Mouse (Mus musculus) CH12.LX (cell line): ENCODE results near the gene Arhgef17. TPM values are rescaled to one million over a fixed set of nuclear protein-coding genes. Genes with fewer than 3 reads are reported as not detected.

Experiments
- DNase-seq: peaks from one replicate; pipeline ENCODE4 v3.0.0-alpha.2; 2013; ENCODE audit errors: extremely low read depth
- H3K27ac ChIP-seq: 2 replicates; pipeline ENCODE4 v1.5.1; 2012; ENCODE audit warnings: low read depth, mild to moderate bottlenecking, control low read depth, moderate library complexity; ENCODE audit not compliant: insufficient read depth
- H3K27me3 ChIP-seq: replicated peaks from 2 replicates; pipeline ENCODE3; 2012; ENCODE audit warnings: inconsistent platforms
- H3K36me3 ChIP-seq, 2 experiments: replicated peaks in 1 of 2; 2 replicates each; pipeline versions ENCODE3 to v1.6.1; 2012; ENCODE audit warnings: inconsistent platforms in 1 of 2, low read length in 1 of 2, mild to moderate bottlenecking in 1 of 2, mixed read lengths in 1 of 2, moderate library complexity in 1 of 2; ENCODE audit not compliant: control insufficient read depth in 1 of 2, insufficient read depth in 1 of 2
- H3K4me1 ChIP-seq, 2 experiments: 2 replicates each; pipeline ENCODE4 v1.6.1; 2012; ENCODE audit warnings: inconsistent platforms in 1 of 2, moderate library complexity in 1 of 2; ENCODE audit not compliant: insufficient read depth in 2 of 2, control insufficient read depth in 1 of 2
- H3K4me2 ChIP-seq: 2 replicates; pipeline ENCODE4 v1.6.1; 2012; ENCODE audit warnings: low read depth, mild to moderate bottlenecking, control low read depth; ENCODE audit not compliant: poor library complexity, insufficient read depth, severe bottlenecking
- H3K4me3 ChIP-seq, 3 experiments: fragments of 150-350 bp in 1 of 3; sonication (generic) in 1 of 3; replicated peaks in 1 of 3; 2 replicates each; pipeline versions ENCODE3 to v1.5.1; 2011 to 2012; ENCODE audit warnings: low read depth in 2 of 3, low read length in 2 of 3, mild to moderate bottlenecking in 2 of 3, moderate library complexity in 2 of 3, control low read depth in 1 of 3, improper control_type of control experiment in 1 of 3, inconsistent platforms in 1 of 3, mixed read lengths in 1 of 3; ENCODE audit not compliant: poor library complexity in 1 of 3
- H3K79me2 ChIP-seq: replicated peaks from 2 replicates; pipeline ENCODE4 v1.6.1; 2012; ENCODE audit warnings: mild to moderate bottlenecking, moderate library complexity; ENCODE audit not compliant: control insufficient read depth, poor library complexity, insufficient read depth, severe bottlenecking; ENCODE audit errors: extremely low read depth
- H3K9ac ChIP-seq: 2 replicates; pipeline ENCODE4 v1.6.1; 2012; ENCODE audit warnings: low read depth, mild to moderate bottlenecking, control low read depth, moderate library complexity; ENCODE audit not compliant: insufficient read depth
- H3K9me3 ChIP-seq: replicated peaks from 2 replicates; pipeline ENCODE3; 2012; ENCODE audit warnings: low read length, inconsistent platforms, mixed read lengths
- BHLHE40 ChIP-seq: IDR thresholded peaks from 2 replicates; pipeline ENCODE4 v1.6.1; 2011; ENCODE audit warnings: mild to moderate bottlenecking, low read depth, low read length, improper control_type of control experiment
- CHD1 ChIP-seq: IDR thresholded peaks from 2 replicates; pipeline ENCODE4 v1.6.1; 2012; ENCODE audit warnings: low read depth, low read length, improper control_type of control experiment, inconsistent platforms
- CTCF ChIP-seq, 2 experiments: IDR thresholded peaks in 1 of 2; conservative IDR thresholded peaks in 1 of 2; 2 replicates each; pipeline ENCODE4 v1.5.1; 2011 to 2012; ENCODE audit warnings: low read depth in 2 of 2, low read length in 2 of 2, improper control_type of control experiment in 1 of 2, inconsistent platforms in 1 of 2, mild to moderate bottlenecking in 1 of 2, moderate library complexity in 1 of 2
- ETS1 ChIP-seq: conservative IDR thresholded peaks from 2 replicates; pipeline ENCODE4 v1.6.1; 2012; ENCODE audit warnings: low read depth, mild to moderate bottlenecking, inconsistent platforms, low read length, improper control_type of control experiment, moderate library complexity
- JUN ChIP-seq: IDR thresholded peaks from 2 replicates; pipeline ENCODE4 v1.6.1; 2011; ENCODE audit warnings: low read depth, mild to moderate bottlenecking, low read length, improper control_type of control experiment, moderate library complexity; ENCODE audit not compliant: insufficient read depth
- KAT2A ChIP-seq: IDR thresholded peaks from 2 replicates; pipeline ENCODE4 v1.6.1; 2012; ENCODE audit warnings: low read length, improper control_type of control experiment, inconsistent platforms; ENCODE audit not compliant: insufficient replicate concordance
- MAX ChIP-seq: IDR thresholded peaks from 2 replicates; pipeline ENCODE4 v1.6.1; 2011; ENCODE audit warnings: low read length, improper control_type of control experiment
- MEF2A ChIP-seq: IDR thresholded peaks from 2 replicates; pipeline ENCODE4 v1.6.1; 2014; ENCODE audit warnings: low read depth, mild to moderate bottlenecking, inconsistent platforms, low read length, improper control_type of control experiment, borderline replicate concordance
- MXI1 ChIP-seq: IDR thresholded peaks from 2 replicates; pipeline ENCODE4 v1.6.1; 2011; ENCODE audit warnings: mild to moderate bottlenecking, low read depth, low read length, improper control_type of control experiment
- NELFE ChIP-seq: IDR thresholded peaks from 2 replicates; pipeline ENCODE4 v1.6.1; 2011; ENCODE audit warnings: low read depth, low read length, improper control_type of control experiment
- RAD21 ChIP-seq: IDR thresholded peaks from 2 replicates; pipeline ENCODE4 v1.6.1; 2011; ENCODE audit warnings: low read depth, mild to moderate bottlenecking, low read length, improper control_type of control experiment, moderate library complexity
- SMC3 ChIP-seq: IDR thresholded peaks from 2 replicates; pipeline ENCODE4 v1.6.1; 2011; ENCODE audit warnings: low read depth, low read length, improper control_type of control experiment
- UBTF ChIP-seq: IDR thresholded peaks from 2 replicates; pipeline ENCODE4 v1.6.1; 2012; ENCODE audit warnings: low read depth, mild to moderate bottlenecking, inconsistent platforms, low read length, improper control_type of control experiment, moderate library complexity
- USF1 ChIP-seq: IDR thresholded peaks from 2 replicates; pipeline ENCODE4 v1.6.1; 2014; ENCODE audit warnings: low read depth, mild to moderate bottlenecking, inconsistent platforms, low read length, improper control_type of control experiment
- USF2 ChIP-seq: conservative IDR thresholded peaks from 2 replicates; pipeline ENCODE4 v1.6.1; 2011; ENCODE audit warnings: low read depth, low read length, improper control_type of control experiment
- ZMIZ1 ChIP-seq: IDR thresholded peaks from 2 replicates; pipeline ENCODE4 v1.6.1; 2012; ENCODE audit warnings: low read depth, mild to moderate bottlenecking, inconsistent platforms, low read length, improper control_type of control experiment
- ZNF384 ChIP-seq: IDR thresholded peaks from 2 replicates; pipeline ENCODE4 v1.6.1; 2012; ENCODE audit warnings: low read depth, low read length, improper control_type of control experiment, inconsistent platforms
- dilution Hi-C: fragments of 300-500 bp; cut with MboI; formaldehyde crosslinking; loops from 2 replicates; pipeline ENCODE4 v1.14.3; 2020; ENCODE audit warnings: low sequenced_read_pairs; ENCODE audit not compliant: extremely low pct_unique_long_range_greater_than_20kb, extremely low pct_ligation_motif_present
- in situ Hi-C: fragments of 300-500 bp; cut with MboI; formaldehyde crosslinking; loops from 3 replicates; pipeline ENCODE4 v1.14.3; 2019; ENCODE audit warnings: low sequenced_read_pairs, low pct_ligation_motif_present, low pct_unique_long_range_greater_than_20kb, mixed read lengths
- polyA plus RNA-seq: library from polyadenylated mRNA; unstranded; fragments of >175 nt; gene quantifications from 2 replicates; pipeline ENCODE4 v1.2.1, GENCODE M21; 2012; ENCODE audit warnings: low read depth; ENCODE audit not compliant: insufficient read length
- total RNA-seq, 2 experiments: library from RNA; depleted of rRNA; stranded (reverse); fragments of 300-350 nt in 1 of 2; fragments of >200 nt in 1 of 2; gene quantifications; 2 replicates each; pipeline ENCODE4 v1.2.3; 2012 to 2014

The Arhgef17 gene
- total and polyA plus RNA-seq, 3 experiments, result 2.3 to 6.7 (median 5.6) TPM

GRCm38 (mm10) chr7:100853396-100853795, 78.5 kb downstream of the Arhgef17 start:
- dilution Hi-C loops, result no loop called here
- H3K4me2 ChIP-seq, result peak overlapping the region; percentile 79
- in situ Hi-C loops, result no loop called here
- H3K36me3 ChIP-seq, result peaks cover 35 to 64% of the 10 kb centered on the region in 2 experiments
- H3K27ac ChIP-seq, result peak overlapping the region; percentile 97
- DNase-seq, result no peak
- H3K79me2 ChIP-seq, result peaks cover 32% of the 10 kb centered on the region
- H3K4me1 ChIP-seq, result peaks cover 34 to 98% of the 10 kb centered on the region in 2 experiments
- H3K9me3 ChIP-seq, result no peaks in the 10 kb centered on the region
- H3K4me3 ChIP-seq, result peak overlapping the region in 2 of 3 experiments; percentile 27 to 57
- peak overlapping the region; percentile 70 for H3K9ac ChIP-seq
- H3K27me3 ChIP-seq, result no peaks in the 10 kb centered on the region
- TF ChIP-seq CHD1, result no peak
- no peak for TF ChIP-seq KAT2A
- TF ChIP-seq CTCF (conservative IDR thresholded peaks at IDR 0.05 in 1 of 2, IDR thresholded peaks at IDR 0.05 in 1 of 2; ENCODE audit: low read depth in 2 of 2, low read length in 2 of 2), result no peak
- TF ChIP-seq SMC3, result no peak
- no peak for TF ChIP-seq UBTF
- TF ChIP-seq MAX, result 0 out of 2 replicates have a peak, but pooled peaks have one; percentile 27
- no peak for TF ChIP-seq NELFE
- TF ChIP-seq MXI1, result peak; percentile 68
- 0 out of 2 replicates have a peak, but pooled peaks have one; percentile 5 for TF ChIP-seq USF2

- Histone ChIP-seq H3K4me2 (no peak overlapping the region), H3K27ac (no peak overlapping the region), H3K27me3 (no peaks in the 10 kb centered on the region), H3K4me1 (peaks cover 27 to 98% of the 10 kb centered on the region in 2 experiments), H3K79me2 (peaks cover 19% of the 10 kb centered on the region), H3K36me3 (peaks cover 52 to 67% of the 10 kb centered on the region in 2 experiments)
- TF ChIP-seq ZMIZ1 (no peak), JUN (no peak), KAT2A (no peak), BHLHE40 (no peak), USF1 (no peak), SMC3 (no peak), ZNF384 (no peak), ETS1 (no peak), RAD21 (no peak), MEF2A (no peak)
- TF ChIP-seq, all 38 proteins: peak for 0
- H3K9me3 ChIP-seq, result no peaks in the 10 kb centered on the region
- DNase-seq, result no peak
- in situ Hi-C loops, result no loop called here
- no peak overlapping the region for H3K9ac ChIP-seq
- dilution Hi-C loops, result no loop called here
- H3K4me3 ChIP-seq, result no peak overlapping the region
Measured at GRCm38 (mm10) chr7:100851481-100852356, 80.2 kb downstream of the Arhgef17 start.
